Mouse (Mus musculus) MEL (cell line): ENCODE data around the gene Dusp13. TPM values are rescaled to one million over a fixed set of nuclear protein-coding genes. Genes with fewer than 3 reads are reported as not detected.
A peak's percentile ranks its signal among the peaks of the same experiment; 100 is the strongest.

Experiments used
- DNase-seq: peaks from one replicate; pipeline ENCODE4 v3.0.0; 2011; ENCODE audit warnings: low read depth, low spot score
- H3K27ac ChIP-seq: 2 replicates; pipeline ENCODE4 v1.5.1; 2012; ENCODE audit warnings: low read depth, mild to moderate bottlenecking, control low read depth, low read length, moderate library complexity; ENCODE audit not compliant: control insufficient read depth
- H3K27me3 ChIP-seq, 2 experiments: fragments of 150-350 bp in 1 of 2; sonication (generic) in 1 of 2; 2 replicates each; pipeline ENCODE4 v1.6.1; 2012; ENCODE audit warnings: low read length in 2 of 2, mild to moderate bottlenecking in 2 of 2, improper control_type of control experiment in 1 of 2, moderate library complexity in 1 of 2; ENCODE audit not compliant: insufficient read depth in 2 of 2, control insufficient read depth in 1 of 2
- H3K36me3 ChIP-seq, 2 experiments: 2 replicates each; pipeline ENCODE4 v1.6.1; 2012 to 2014; ENCODE audit warnings: low read length in 2 of 2, improper control_type of control experiment in 1 of 2, inconsistent platforms in 1 of 2, mild to moderate bottlenecking in 1 of 2; ENCODE audit not compliant: insufficient read depth in 2 of 2, control insufficient read depth in 1 of 2
- H3K4me1 ChIP-seq, 2 experiments: fragments of 150-350 bp in 1 of 2; sonication (generic) in 1 of 2; 2 replicates each; pipeline ENCODE4 v1.6.1; 2012; ENCODE audit warnings: low read length in 2 of 2, improper control_type of control experiment in 1 of 2, mild to moderate bottlenecking in 1 of 2; ENCODE audit not compliant: insufficient read depth in 2 of 2, control insufficient read depth in 1 of 2
- H3K4me3 ChIP-seq, 2 experiments: fragments of 150-350 bp in 1 of 2; sonication (generic) in 1 of 2; 2 replicates each; pipeline ENCODE4 v1.5.1; 2012; ENCODE audit warnings: low read depth in 2 of 2, low read length in 2 of 2, mild to moderate bottlenecking in 2 of 2, moderate library complexity in 2 of 2, control low read depth in 1 of 2, improper control_type of control experiment in 1 of 2; ENCODE audit not compliant: control insufficient read depth in 1 of 2, insufficient read depth in 1 of 2
- H3K79me2 ChIP-seq: 2 replicates; pipeline ENCODE4 v1.6.1; 2012; ENCODE audit warnings: mild to moderate bottlenecking, low read length, moderate library complexity; ENCODE audit not compliant: control insufficient read depth, poor library complexity, insufficient read depth
- H3K9ac ChIP-seq: 2 replicates; pipeline ENCODE4 v1.6.1; 2012; ENCODE audit warnings: low read depth, mild to moderate bottlenecking, control low read depth, low read length, moderate library complexity; ENCODE audit not compliant: control insufficient read depth, poor library complexity, severe bottlenecking
- H3K9me3 ChIP-seq: fragments of 150-350 bp; sonication (generic); replicated peaks from 2 replicates; pipeline ENCODE4 v1.6.1; 2012; ENCODE audit warnings: mild to moderate bottlenecking, low read length, improper control_type of control experiment, moderate library complexity; ENCODE audit not compliant: insufficient read depth
- EP300 ChIP-seq, 2 experiments: IDR thresholded peaks; 2 replicates each; pipeline ENCODE4 v1.6.1; 2011; ENCODE audit warnings: improper control_type of control experiment in 2 of 2, low read length in 2 of 2, low read depth in 1 of 2, mild to moderate bottlenecking in 1 of 2
- MEF2A ChIP-seq: IDR thresholded peaks from 2 replicates; pipeline ENCODE4 v1.6.1; 2014; ENCODE audit warnings: low read depth, mild to moderate bottlenecking, inconsistent platforms, low read length, improper control_type of control experiment; ENCODE audit not compliant: poor library complexity, insufficient replicate concordance, severe bottlenecking; ENCODE audit errors: extremely low read depth
- MYB ChIP-seq: IDR thresholded peaks from 2 replicates; pipeline ENCODE4 v1.6.1; 2011; ENCODE audit warnings: mild to moderate bottlenecking, low read depth, low read length, improper control_type of control experiment
- POLR2A ChIP-seq, 2 experiments: IDR thresholded peaks; 2 replicates each; pipeline ENCODE4 v1.6.1; 2011 to 2012; ENCODE audit warnings: low read length in 2 of 2, mild to moderate bottlenecking in 2 of 2, control low read depth in 1 of 2, improper control_type of control experiment in 1 of 2, low read depth in 1 of 2, moderate library complexity in 1 of 2; ENCODE audit not compliant: control insufficient read depth in 1 of 2, insufficient read depth in 1 of 2, poor library complexity in 1 of 2
- SMC3 ChIP-seq: IDR thresholded peaks from 2 replicates; pipeline ENCODE4 v1.6.1; 2011; ENCODE audit warnings: low read depth, low read length, improper control_type of control experiment
- TAL1 ChIP-seq: IDR thresholded peaks from 2 replicates; pipeline ENCODE4 v1.6.1; 2012; ENCODE audit warnings: mild to moderate bottlenecking, inconsistent platforms, low read length, moderate library complexity, mixed read lengths
- ZC3H11A ChIP-seq: IDR thresholded peaks from 2 replicates; pipeline ENCODE4 v1.6.1; 2012; ENCODE audit warnings: low read depth, mild to moderate bottlenecking, inconsistent platforms, low read length, improper control_type of control experiment
- ZMIZ1 ChIP-seq: IDR thresholded peaks from 2 replicates; pipeline ENCODE4 v1.6.1; 2012; ENCODE audit warnings: low read depth, mild to moderate bottlenecking, inconsistent platforms, low read length, improper control_type of control experiment, moderate library complexity
- polyA plus RNA-seq, 2 experiments: library from polyadenylated mRNA; stranded (reverse) in 1 of 2; unstranded in 1 of 2; fragments of >175 nt in 1 of 2; fragments of >200 nt in 1 of 2; gene quantifications; 2 replicates each; pipeline versions ENCODE4 v1.2.1 to v1.2.4; 2012; ENCODE audit warnings: low replicate concordance in 2 of 2, low read depth in 1 of 2; ENCODE audit not compliant: insufficient read length in 2 of 2, insufficient read depth in 1 of 2, missing spikeins in 1 of 2
- total RNA-seq: library from RNA; depleted of rRNA; stranded (reverse); fragments of 300-350 nt; gene quantifications from 2 replicates; pipeline ENCODE4 v1.2.3, GENCODE M21; 2012

The Dusp13 gene
- total and polyA plus RNA-seq, 3 experiments = 0.08 TPM; not detected in 2

GRCm38 (mm10) chr14:21702691-21703090 is 48.3 kb downstream of the Dusp13 start:
- H3K27ac ChIP-seq = no peak overlapping the region
- no peaks in the 10 kb centered on the region for H3K79me2 ChIP-seq
- no peak for TF ChIP-seq ZC3H11A
- TF ChIP-seq, all 39 proteins: peak for 0
- DNase-seq = no peak
- H3K4me3 ChIP-seq = no peak overlapping the region
- H3K9me3 ChIP-seq = no peaks in the 10 kb centered on the region
- H3K27me3 ChIP-seq = no peaks in the 10 kb centered on the region
- H3K9ac ChIP-seq = no peak overlapping the region
- H3K36me3 ChIP-seq = peaks cover 0 to 8% of the 10 kb centered on the region in 2 experiments; a peak in 2 of 4 replicates
- peaks cover 0 to 18% of the 10 kb centered on the region in 2 experiments; a peak in 2 of 4 replicates for H3K4me1 ChIP-seq

- peak; percentile 28 for DNase-seq
- Histone ChIP-seq H3K9ac (no peak overlapping the region), H3K27me3 (no peaks in the 10 kb centered on the region), H3K27ac (no peak overlapping the region), H3K36me3 (peaks cover 0 to 6% of the 10 kb centered on the region in 2 experiments; a peak in 2 of 4 replicates), H3K4me1 (peaks cover 3 to 12% of the 10 kb centered on the region in 2 experiments), H3K4me3 (no peak overlapping the region), H3K79me2 (no peaks in the 10 kb centered on the region), H3K9me3 (no peaks in the 10 kb centered on the region)
- TF ChIP-seq TAL1 = peak; percentile 16; the same call in 1 of the 2 replicates
- TF ChIP-seq EP300 (IDR thresholded peaks at IDR 0.05; ENCODE audit: low read depth in 1 of 2, low read length in 2 of 2) = peak in 1 of 2 experiments; percentile 49; a peak in 1 of 4 replicates
- TF ChIP-seq POLR2A (IDR thresholded peaks at IDR 0.05; ENCODE audit: control insufficient read depth in 1 of 2, insufficient read depth in 1 of 2, low read depth in 1 of 2, low read length in 2 of 2, poor library complexity in 1 of 2) = no peak
Measured at GRCm38 (mm10) chr14:21696186-21696830, 54.7 kb downstream of the Dusp13 start.

GRCm38 (mm10) chr14:21695020-21695419 is 56.0 kb downstream of the Dusp13 start:
- TF ChIP-seq SMC3 = no peak
- TF ChIP-seq MYB = no peak
- no peak for TF ChIP-seq ZMIZ1
- TF ChIP-seq MEF2A = no peak
- H3K27ac ChIP-seq = no peak overlapping the region
- peaks cover 0 to 6% of the 10 kb centered on the region in 2 experiments; a peak in 2 of 4 replicates for H3K36me3 ChIP-seq
- no peaks in the 10 kb centered on the region for H3K79me2 ChIP-seq
- no peak overlapping the region for H3K4me3 ChIP-seq
- no peak for DNase-seq
- no peaks in the 10 kb centered on the region for H3K9me3 ChIP-seq
- H3K9ac ChIP-seq = no peak overlapping the region
- no peaks in the 10 kb centered on the region for H3K27me3 ChIP-seq
- H3K4me1 ChIP-seq = peaks cover 3 to 12% of the 10 kb centered on the region in 2 experiments
